In genomic region chr13:20318615-20319219, GRCm38 (mm10) we compare ENCODE assay signal across 26 mouse cellular contexts.
DNase-seq lines count a peak whose midpoint lies in the region; ATAC-seq and TF ChIP-seq lines count a peak whose summit lies in the region.
"Had no signal": no experiment of that assay in that cellular context is flagged by ENCODE, and none has a peak within 500 bp of the region (broad histone marks: within the 10 kb centered on the region; RNA-seq: fewer than 3 reads in every experiment).

No protein-coding gene starts in this region.

- H3K4me2 ChIP-seq in hindbrain, embryonic 11.5 days (replicated peaks; ENCODE audit: low read depth, low read length): no peak overlapping the region
- H3K4me2 ChIP-seq in hindbrain, embryonic 15.5 days: no peak overlapping the region
- no peak overlapping the region for H3K4me2 ChIP-seq in midbrain, postnatal 0 days (ENCODE audit: low read depth, low read length, poor library complexity, severe bottlenecking)
- H3K4me2 ChIP-seq: embryonic facial prominence, embryonic 12.5 days; forebrain, embryonic 15.5 days; limb, embryonic 12.5 days; liver, embryonic 15.5 days; lung, embryonic 14.5 days had no signal

- no peak for TF ChIP-seq CTCF in brain, embryonic 14.5 days (IDR thresholded peaks at IDR 0.05; ENCODE audit: borderline replicate concordance, extremely low read depth, insufficient read depth, insufficient read length)
- TF ChIP-seq CTCF in midbrain, postnatal 0 days (IDR thresholded peaks at IDR 0.05): no peak

- no peak overlapping the region for H3K4me3 ChIP-seq in hindbrain, embryonic 11.5 days (ENCODE audit: low read depth, low read length)
- no peak overlapping the region for H3K4me3 ChIP-seq in hindbrain, embryonic 10.5 days
- H3K4me3 ChIP-seq in hindbrain, embryonic 15.5 days: no peak overlapping the region
- no peak overlapping the region for H3K4me3 ChIP-seq in midbrain, postnatal 0 days (ENCODE audit: low read depth, low read length)
- H3K4me3 ChIP-seq in limb, embryonic 10.5 days: no peak overlapping the region
- H3K4me3 ChIP-seq: embryonic facial prominence, embryonic 12.5 days; forebrain, embryonic 15.5 days; limb, embryonic 12.5 days; liver, embryonic 15.5 days had no signal

- no peaks in the 10 kb centered on the region for H3K9me3 ChIP-seq in hindbrain, embryonic 11.5 days (ENCODE audit: control insufficient read depth, low read length)
- H3K9me3 ChIP-seq in hindbrain, embryonic 10.5 days: no peaks in the 10 kb centered on the region
- H3K9me3 ChIP-seq in hindbrain, embryonic 15.5 days: no peaks in the 10 kb centered on the region
- no peaks in the 10 kb centered on the region for H3K9me3 ChIP-seq in midbrain, postnatal 0 days (ENCODE audit: low read length)
- no peaks in the 10 kb centered on the region for H3K9me3 ChIP-seq in limb, embryonic 10.5 days (replicated peaks)
- H3K9me3 ChIP-seq: embryonic facial prominence, embryonic 12.5 days; forebrain, embryonic 15.5 days; G1E; limb, embryonic 12.5 days; liver, embryonic 15.5 days had no signal

- DNase-seq in hindbrain, embryonic 11.5 days (ENCODE audit: low spot score): peak; percentile 18
- no peak for DNase-seq in hindbrain, embryonic 10.5 days (ENCODE audit: low spot score)
- DNase-seq in brain, embryonic 14.5 days (ENCODE audit: low read depth): peak; percentile 29
- peak; percentile 33 for DNase-seq in midbrain, postnatal 0 days (ENCODE audit: low spot score)
- DNase-seq in layer of hippocampus, adult 11-12 months (ENCODE audit: low spot score): no peak
- no peak for DNase-seq in limb, embryonic 10.5 days (ENCODE audit: low spot score)
- DNase-seq: adrenal gland, adult 8-10 months; cerebellum, adult 8-10 months; cerebellum, postnatal 36 days; embryo, embryonic 11 days; heart, postnatal 14 days; kidney, adult 8-10 months; kidney, postnatal 10 days; lung, embryonic 14.5 days; lung, postnatal 14 days; right cerebral cortex, adult 18-20 months; spleen, adult 18-20 months; thymus, postnatal 25 days had no signal

- peak; percentile 82 for ATAC-seq in hindbrain, embryonic 11.5 days (ENCODE audit: low FRiP score)
- peak; percentile 43; the same call in 1 of the 2 replicates for ATAC-seq in hindbrain, embryonic 15.5 days (ENCODE audit: low FRiP score, low read depth)
- no peak for ATAC-seq in midbrain, postnatal 0 days (ENCODE audit: low FRiP score)
- ATAC-seq in megakaryocyte progenitor cell, adult 5-6 weeks (replicated peaks; ENCODE audit: poor library complexity): no peak
- ATAC-seq: forebrain, embryonic 15.5 days; intestine, embryonic 16.5 days had no signal

- no peaks in the 10 kb centered on the region for H3K27me3 ChIP-seq in hindbrain, embryonic 11.5 days (ENCODE audit: control insufficient read depth, insufficient read depth, low read length)
- no peaks in the 10 kb centered on the region for H3K27me3 ChIP-seq in hindbrain, embryonic 10.5 days (ENCODE audit: insufficient read depth, poor library complexity, severe bottlenecking)
- H3K27me3 ChIP-seq in hindbrain, embryonic 15.5 days: no peaks in the 10 kb centered on the region
- no peaks in the 10 kb centered on the region for H3K27me3 ChIP-seq in midbrain, postnatal 0 days (ENCODE audit: insufficient read depth, low read length)
- no peaks in the 10 kb centered on the region for H3K27me3 ChIP-seq in limb, embryonic 10.5 days (ENCODE audit: low read depth, poor library complexity, severe bottlenecking)
- H3K27me3 ChIP-seq: embryonic facial prominence, embryonic 12.5 days; forebrain, embryonic 15.5 days; limb, embryonic 12.5 days; liver, embryonic 15.5 days had no signal

- 65% methylated on average over 3 of the region's 3 CpGs for WGBS in hindbrain, embryonic 11.5 days
- WGBS in hindbrain, embryonic 10.5 days: 88% methylated on average over 3 of the region's 3 CpGs
- WGBS in hindbrain, embryonic 15.5 days: 45% methylated on average over 3 of the region's 3 CpGs
- WGBS in midbrain, postnatal 0 days: 48% methylated on average over 3 of the region's 3 CpGs
- 87% methylated on average over 3 of the region's 3 CpGs for WGBS in limb, embryonic 10.5 days

- H3K9ac ChIP-seq in hindbrain, embryonic 11.5 days (ENCODE audit: low read depth, low read length): no peak overlapping the region
- no peak overlapping the region for H3K9ac ChIP-seq in hindbrain, embryonic 15.5 days
- no peak overlapping the region for H3K9ac ChIP-seq in midbrain, postnatal 0 days (replicated peaks; ENCODE audit: low read length, poor library complexity, severe bottlenecking)
- H3K9ac ChIP-seq: embryonic facial prominence, embryonic 12.5 days; forebrain, embryonic 15.5 days; limb, embryonic 12.5 days; liver, embryonic 15.5 days; lung, embryonic 14.5 days had no signal

- no peaks in the 10 kb centered on the region for H3K4me1 ChIP-seq in hindbrain, embryonic 11.5 days (replicated peaks; ENCODE audit: control insufficient read depth, insufficient read depth, low read length)
- H3K4me1 ChIP-seq in hindbrain, embryonic 10.5 days (replicated peaks): no peaks in the 10 kb centered on the region; the same call in 1 of the 2 replicates
- H3K4me1 ChIP-seq in hindbrain, embryonic 15.5 days (replicated peaks): peaks cover 7% of the 10 kb centered on the region; the same call in 1 of the 2 replicates
- no peaks in the 10 kb centered on the region for H3K4me1 ChIP-seq in midbrain, postnatal 0 days (ENCODE audit: insufficient read depth, low read length)
- H3K4me1 ChIP-seq in limb, embryonic 10.5 days: no peaks in the 10 kb centered on the region
- H3K4me1 ChIP-seq: embryonic facial prominence, embryonic 12.5 days; limb, embryonic 12.5 days; liver, embryonic 15.5 days had no signal

- no peak for TF ChIP-seq POLR2A in brain, embryonic 14.5 days (IDR thresholded peaks at IDR 0.05; ENCODE audit: borderline replicate concordance, extremely low read depth, insufficient read depth, insufficient read length, poor library complexity, severe bottlenecking)

- H3K27ac ChIP-seq in hindbrain, embryonic 11.5 days (ENCODE audit: low read depth, low read length): no peak overlapping the region
- H3K27ac ChIP-seq in hindbrain, embryonic 10.5 days: no peak overlapping the region
- H3K27ac ChIP-seq in hindbrain, embryonic 15.5 days (replicated peaks): no peak overlapping the region
- H3K27ac ChIP-seq in midbrain, postnatal 0 days (ENCODE audit: low read depth, low read length): no peak overlapping the region
- H3K27ac ChIP-seq in limb, embryonic 10.5 days: no peak overlapping the region
- H3K27ac ChIP-seq: embryonic facial prominence, embryonic 12.5 days; forebrain, embryonic 15.5 days; limb, embryonic 12.5 days; liver, embryonic 15.5 days had no signal

- H3K36me3 ChIP-seq in hindbrain, embryonic 11.5 days (ENCODE audit: control insufficient read depth, insufficient read depth, low read length): no peaks in the 10 kb centered on the region
- no peaks in the 10 kb centered on the region for H3K36me3 ChIP-seq in hindbrain, embryonic 10.5 days
- no peaks in the 10 kb centered on the region for H3K36me3 ChIP-seq in hindbrain, embryonic 15.5 days
- no peaks in the 10 kb centered on the region for H3K36me3 ChIP-seq in midbrain, postnatal 0 days (ENCODE audit: insufficient read depth, low read length)
- no peaks in the 10 kb centered on the region for H3K36me3 ChIP-seq in limb, embryonic 10.5 days
- H3K36me3 ChIP-seq: embryonic facial prominence, embryonic 12.5 days; forebrain, embryonic 15.5 days; G1E; limb, embryonic 12.5 days; liver, embryonic 15.5 days had no signal

Comparison
In these comparisons a context has a peak if more than half of its experiments do, and no peak if none do; other contexts are left out.
1. DNase-seq: peak in hindbrain, embryonic 11.5 days (single experiment), brain, embryonic 14.5 days (single experiment) and midbrain, postnatal 0 days (single experiment); none in hindbrain, embryonic 10.5 days (single experiment), layer of hippocampus, adult 11-12 months (single experiment) and limb, embryonic 10.5 days (single experiment).
2. ATAC-seq: peak in hindbrain, embryonic 11.5 days (single experiment) and hindbrain, embryonic 15.5 days (single experiment); none in midbrain, postnatal 0 days (single experiment) and megakaryocyte progenitor cell, adult 5-6 weeks (single experiment).